Mouse (Mus musculus): ENCODE measurements around the gene Fam184b. TPM values are rescaled to one million over a fixed set of nuclear protein-coding genes. Genes with fewer than 3 reads are reported as not detected.
"Not testable (repeated sequence)": the region's sequence is repeated elsewhere in the genome, so short reads cannot be mapped to it uniquely, and the experiment has no call there.

Gene Fam184b
- polyA plus RNA-seq, 1 experiment from 2014 or later = 14.5 TPM

DNA sequence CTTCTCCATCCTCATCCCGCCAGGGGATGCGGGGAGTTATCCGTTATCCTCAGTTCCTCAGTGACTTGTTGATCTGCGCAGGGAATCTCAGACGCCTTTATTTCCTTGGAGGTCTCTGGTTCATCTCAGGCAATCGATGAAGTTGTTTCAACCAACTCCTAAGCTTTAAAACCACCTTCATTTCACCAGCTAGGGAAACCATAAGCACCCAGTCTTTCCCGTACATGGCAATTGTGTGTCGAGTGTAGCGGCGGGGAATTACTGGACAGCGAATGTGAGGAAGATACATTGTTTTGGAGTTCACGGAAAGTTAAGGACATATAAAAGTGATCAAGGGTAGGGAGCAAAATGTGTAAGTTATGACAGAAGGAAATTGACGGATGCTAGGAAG, 30.9 kb upstream of the Fam184b start:
- Histone ChIP-seq H3K27me3 (replicated peaks; ENCODE audit: control insufficient read depth, insufficient read depth, low read length) (no peaks in the 10 kb centered on the region), H3K27ac (ENCODE audit: low read depth, low read length) (no peak overlapping the region), H3K4me3 (ENCODE audit: low read length) (peak overlapping the region; percentile 78), H3K9ac (ENCODE audit: low read depth, low read length) (peak overlapping the region; percentile 67), H3K36me3 (ENCODE audit: control insufficient read depth, insufficient read depth, low read length) (no peaks in the 10 kb centered on the region), H3K4me2 (ENCODE audit: low read length) (peak overlapping the region; percentile 99), H3K4me1 (ENCODE audit: control insufficient read depth, insufficient read depth, low read depth, low read length) (peaks cover 10% of the 10 kb centered on the region), H3K9me3 (ENCODE audit: control insufficient read depth, low read length) (no peaks in the 10 kb centered on the region)
- under 1% methylated on average over 13 of the region's 13 CpGs for WGBS
- no peak for ATAC-seq

GRCm38 (mm10) chr5:45669598-45670279, 30.3 kb upstream of the Fam184b start, which contains the start of gene Ncapg:
Gene Ncapg (plus strand): TSS chr5:45669919.
- no peaks in the 10 kb centered on the region for H3K36me3 ChIP-seq (ENCODE audit: control insufficient read depth, insufficient read depth, low read length)
- H3K4me3 ChIP-seq (ENCODE audit: low read length) = peak within 1 kb of the TSS; percentile 78
- H3K27me3 ChIP-seq (replicated peaks; ENCODE audit: control insufficient read depth, insufficient read depth, low read length) = no peaks in the 10 kb centered on the region
- H3K9me3 ChIP-seq (ENCODE audit: control insufficient read depth, low read length) = no peaks in the 10 kb centered on the region
- peak; percentile 100 for ATAC-seq
- peak within 1 kb of the TSS; percentile 74 for H3K9ac ChIP-seq (ENCODE audit: low read depth, low read length)
- peaks cover 10% of the 10 kb centered on the region for H3K4me1 ChIP-seq (ENCODE audit: control insufficient read depth, insufficient read depth, low read depth, low read length)
- WGBS = under 1% methylated on average over 66 of the region's 66 CpGs
- H3K27ac ChIP-seq (ENCODE audit: low read depth, low read length) = peak within 1 kb of the TSS; percentile 79
- H3K4me2 ChIP-seq (ENCODE audit: low read length) = peak within 1 kb of the TSS; percentile 99

- peak overlapping the region; percentile 99 for H3K4me2 ChIP-seq (ENCODE audit: low read length)
- ATAC-seq = peak; percentile 79; the same call in 1 of the 2 replicates
- H3K27me3 ChIP-seq (replicated peaks; ENCODE audit: control insufficient read depth, insufficient read depth, low read length) = no peaks in the 10 kb centered on the region
- H3K9ac ChIP-seq (ENCODE audit: low read depth, low read length) = peak overlapping the region; percentile 74
- H3K27ac ChIP-seq (ENCODE audit: low read depth, low read length) = peak overlapping the region; percentile 79
- peaks cover 10% of the 10 kb centered on the region for H3K4me1 ChIP-seq (ENCODE audit: control insufficient read depth, insufficient read depth, low read depth, low read length)
- no peaks in the 10 kb centered on the region for H3K9me3 ChIP-seq (ENCODE audit: control insufficient read depth, low read length)
- no peaks in the 10 kb centered on the region for H3K36me3 ChIP-seq (ENCODE audit: control insufficient read depth, insufficient read depth, low read length)
- H3K4me3 ChIP-seq (ENCODE audit: low read length) = peak overlapping the region; percentile 78
- WGBS = under 1% methylated on average over 24 of the region's 27 CpGs
Observed at GRCm38 (mm10) chr5:45669234-45669597, 29.8 kb upstream of the Fam184b start.

DNA sequence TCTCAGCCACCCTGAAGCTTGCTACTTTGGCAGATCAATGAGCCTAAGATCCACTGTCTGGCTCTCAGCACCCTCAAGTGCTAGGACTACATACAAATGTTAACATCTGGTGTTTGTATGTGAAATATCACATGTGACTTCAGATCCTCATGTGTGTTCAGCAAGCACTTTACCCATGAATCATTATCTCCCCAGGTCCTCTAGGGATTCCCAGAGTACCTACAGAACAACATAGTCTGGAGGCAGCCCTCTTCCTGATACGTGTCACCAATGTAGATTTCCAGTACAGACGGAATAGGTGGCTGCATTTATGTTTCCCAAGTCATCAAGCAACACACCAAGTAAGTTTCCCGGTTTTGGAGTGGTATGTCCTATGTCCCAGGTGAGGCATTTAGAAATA, 29.4 kb upstream of the Fam184b start:
- WGBS = 1% methylated on average over 3 of the region's 3 CpGs
- Histone ChIP-seq H3K36me3 (ENCODE audit: control insufficient read depth, insufficient read depth, low read length) (no peaks in the 10 kb centered on the region), H3K27me3 (replicated peaks; ENCODE audit: control insufficient read depth, insufficient read depth, low read length) (no peaks in the 10 kb centered on the region), H3K27ac (ENCODE audit: low read depth, low read length) (no peak overlapping the region), H3K9ac (ENCODE audit: low read depth, low read length) (peak overlapping the region; percentile 74), H3K9me3 (ENCODE audit: control insufficient read depth, low read length) (no peaks in the 10 kb centered on the region), H3K4me3 (ENCODE audit: low read length) (peak overlapping the region; percentile 78), H3K4me1 (ENCODE audit: control insufficient read depth, insufficient read depth, low read depth, low read length) (peaks cover 10% of the 10 kb centered on the region), H3K4me2 (ENCODE audit: low read length) (peak overlapping the region; percentile 99)
- ATAC-seq = no peak

GRCm38 (mm10) chr5:45668324-45668723, 28.9 kb upstream of the Fam184b start:
- H3K4me2 ChIP-seq (ENCODE audit: low read length) = peak overlapping the region; percentile 99; the same call in 1 of the 2 replicates
- no peak overlapping the region for H3K4me3 ChIP-seq (ENCODE audit: low read length)
- no peak overlapping the region for H3K9ac ChIP-seq (ENCODE audit: low read depth, low read length)
- peaks cover 10% of the 10 kb centered on the region for H3K4me1 ChIP-seq (ENCODE audit: control insufficient read depth, insufficient read depth, low read depth, low read length)
- no peaks in the 10 kb centered on the region for H3K36me3 ChIP-seq (ENCODE audit: control insufficient read depth, insufficient read depth, low read length)
- 17% methylated on average over 3 of the region's 3 CpGs for WGBS
- no peak overlapping the region for H3K27ac ChIP-seq (ENCODE audit: low read depth, low read length)
- ATAC-seq = no peak
- H3K9me3 ChIP-seq (ENCODE audit: control insufficient read depth, low read length) = no peaks in the 10 kb centered on the region
- H3K27me3 ChIP-seq (replicated peaks; ENCODE audit: control insufficient read depth, insufficient read depth, low read length) = no peaks in the 10 kb centered on the region

DNA sequence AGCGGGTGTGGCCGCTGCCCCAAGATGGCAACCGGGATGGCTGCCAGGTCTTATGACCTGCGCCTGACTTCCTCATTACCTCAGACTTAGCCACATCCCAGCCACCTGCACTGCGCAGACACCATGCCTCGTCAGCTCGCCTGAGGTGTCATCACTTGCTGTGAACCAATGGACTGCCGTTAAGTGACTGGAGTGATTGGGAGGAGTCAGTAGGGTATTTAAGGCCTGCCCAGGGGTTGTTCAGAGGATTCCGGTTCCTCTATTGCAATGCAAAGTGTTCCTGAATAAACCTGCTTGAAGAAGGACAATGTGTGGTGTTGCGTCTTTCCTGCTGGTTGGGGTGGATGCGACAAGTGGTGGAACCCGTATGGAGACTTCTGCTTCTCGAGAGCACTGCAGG, 19.0 kb upstream of the Fam184b start:
- H3K9me3 ChIP-seq (ENCODE audit: control insufficient read depth, low read length); ATAC-seq; H3K27me3 ChIP-seq (replicated peaks; ENCODE audit: control insufficient read depth, insufficient read depth, low read length); H3K4me2 ChIP-seq (ENCODE audit: low read length); H3K36me3 ChIP-seq (ENCODE audit: control insufficient read depth, insufficient read depth, low read length); H3K27ac ChIP-seq (ENCODE audit: low read depth, low read length); H3K9ac ChIP-seq (ENCODE audit: low read depth, low read length); H3K4me1 ChIP-seq (ENCODE audit: control insufficient read depth, insufficient read depth, low read depth, low read length); H3K4me3 ChIP-seq (ENCODE audit: low read length): not testable (repeated sequence)
- 96% methylated on average over 13 of the region's 13 CpGs for WGBS

DNA sequence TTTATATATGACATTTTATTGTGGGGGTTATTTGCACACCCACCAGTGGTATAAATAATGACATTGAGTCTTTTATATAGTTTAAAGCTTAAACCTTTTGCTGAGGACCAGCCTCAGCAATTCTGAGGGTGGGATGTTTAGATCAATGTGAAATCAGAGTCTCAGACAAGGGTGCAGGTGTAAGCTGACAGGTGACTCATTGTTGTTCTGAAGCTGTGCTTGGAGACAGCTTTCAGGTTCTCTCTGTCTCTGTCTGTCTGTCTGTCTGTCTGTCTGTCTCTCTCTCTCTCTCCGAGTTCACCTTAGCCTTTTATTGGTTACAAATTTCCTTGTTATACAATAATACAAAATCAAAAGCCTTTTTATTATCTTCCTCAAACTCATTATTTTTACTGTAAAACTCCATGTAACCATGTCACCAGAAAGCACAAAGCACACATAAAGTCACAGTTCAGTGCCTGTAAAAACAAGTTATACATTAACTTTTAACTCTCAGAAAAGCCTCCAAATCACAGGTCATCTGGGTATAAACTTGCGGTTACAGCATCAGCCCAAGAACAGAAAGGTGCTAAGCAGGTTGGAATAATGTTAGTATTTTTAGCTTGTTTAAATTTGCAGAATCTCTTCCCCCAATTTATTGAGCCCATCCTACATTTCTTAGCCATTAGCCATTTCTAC, 11.8 kb upstream of the Fam184b start:
- H3K4me3 ChIP-seq (ENCODE audit: low read length) = no peak overlapping the region
- H3K9me3 ChIP-seq (ENCODE audit: control insufficient read depth, low read length) = no peaks in the 10 kb centered on the region
- WGBS = 93% methylated on average over 2 of the region's 2 CpGs
- no peaks in the 10 kb centered on the region for H3K36me3 ChIP-seq (ENCODE audit: control insufficient read depth, insufficient read depth, low read length)
- H3K27ac ChIP-seq (ENCODE audit: low read depth, low read length) = no peak overlapping the region
- no peak overlapping the region for H3K9ac ChIP-seq (ENCODE audit: low read depth, low read length)
- H3K4me2 ChIP-seq (ENCODE audit: low read length) = no peak overlapping the region
- ATAC-seq = no peak
- no peaks in the 10 kb centered on the region for H3K27me3 ChIP-seq (replicated peaks; ENCODE audit: control insufficient read depth, insufficient read depth, low read length)
- no peaks in the 10 kb centered on the region for H3K4me1 ChIP-seq (ENCODE audit: control insufficient read depth, insufficient read depth, low read depth, low read length)

DNA sequence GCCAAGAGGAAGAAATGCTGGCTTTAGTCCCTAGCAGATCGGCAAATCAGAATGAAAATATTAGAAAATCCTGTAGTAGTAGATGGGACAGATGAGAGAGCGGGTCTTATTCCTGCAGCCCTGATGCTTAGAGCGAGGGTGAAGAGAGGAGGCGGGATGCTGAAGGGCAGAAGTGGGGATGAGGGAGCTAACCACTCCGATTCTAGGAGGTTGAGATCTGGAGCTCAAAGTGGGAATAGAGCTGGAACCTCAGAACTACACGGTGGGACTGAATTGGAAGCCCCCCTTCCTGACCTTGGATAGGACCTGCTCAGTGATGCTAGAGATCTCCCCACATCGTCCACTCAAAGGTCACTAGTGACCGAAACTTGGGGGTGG, 290 bp upstream of the Fam184b start:
- H3K27me3 ChIP-seq (replicated peaks; ENCODE audit: control insufficient read depth, insufficient read depth, low read length) = no peaks in the 10 kb centered on the region
- peak overlapping the region; percentile 95 for H3K4me2 ChIP-seq (ENCODE audit: low read length)
- peak; percentile 62 for ATAC-seq
- H3K36me3 ChIP-seq (ENCODE audit: control insufficient read depth, insufficient read depth, low read length) = no peaks in the 10 kb centered on the region
- H3K4me1 ChIP-seq (ENCODE audit: control insufficient read depth, insufficient read depth, low read depth, low read length) = peaks cover 9% of the 10 kb centered on the region; the same call in 1 of the 2 replicates
- under 1% methylated on average over 8 of the region's 8 CpGs for WGBS
- peak overlapping the region; percentile 79 for H3K9ac ChIP-seq (ENCODE audit: low read depth, low read length)
- peak overlapping the region; percentile 85 for H3K27ac ChIP-seq (ENCODE audit: low read depth, low read length)
- H3K4me3 ChIP-seq (ENCODE audit: low read length) = peak overlapping the region; percentile 67
- H3K9me3 ChIP-seq (ENCODE audit: control insufficient read depth, low read length) = no peaks in the 10 kb centered on the region

DNA sequence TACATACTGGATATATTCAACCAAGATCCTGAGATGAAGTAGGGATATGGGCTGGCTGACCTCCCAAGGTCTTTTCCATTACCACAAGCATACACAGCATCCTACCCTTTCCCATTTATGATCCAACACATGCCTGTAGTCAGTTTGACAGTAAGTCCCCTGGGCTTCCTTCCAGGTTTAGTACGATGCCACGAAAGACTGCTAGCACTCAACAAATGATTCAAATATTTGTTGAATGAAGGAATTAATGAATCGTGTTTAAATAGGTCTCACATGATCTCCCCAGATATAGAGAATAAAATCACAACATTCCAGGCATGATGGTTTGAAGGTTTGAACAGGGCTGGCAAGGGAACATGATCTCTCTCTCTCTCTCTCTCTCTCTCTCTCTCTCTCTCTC, 1.0 kb downstream of the Fam184b start:
- Histone ChIP-seq H3K4me3 (ENCODE audit: low read length) (peak overlapping the region; percentile 67), H3K27ac (ENCODE audit: low read depth, low read length) (no peak overlapping the region), H3K9me3 (ENCODE audit: control insufficient read depth, low read length) (no peaks in the 10 kb centered on the region), H3K4me1 (ENCODE audit: control insufficient read depth, insufficient read depth, low read depth, low read length) (peaks cover 9% of the 10 kb centered on the region; the same call in 1 of the 2 replicates), H3K27me3 (replicated peaks; ENCODE audit: control insufficient read depth, insufficient read depth, low read length) (no peaks in the 10 kb centered on the region), H3K4me2 (ENCODE audit: low read length) (peak overlapping the region; percentile 95), H3K36me3 (ENCODE audit: control insufficient read depth, insufficient read depth, low read length) (no peaks in the 10 kb centered on the region), H3K9ac (ENCODE audit: low read depth, low read length) (peak overlapping the region; percentile 13)
- no peak for ATAC-seq
- 29% methylated on average over 3 of the region's 3 CpGs for WGBS

All from hindbrain, embryonic 16.5 days (tissue).